Mouse (Mus musculus) heart, embryonic 13.5 days (tissue): Measurements from ENCODE around the gene Mrc2. TPM values are rescaled to one million over a fixed set of nuclear protein-coding genes. Genes with fewer than 3 reads are reported as not detected.

Experiments used
- ATAC-seq: fragments of 200-750 bp; cut with Nextera tagmentation; 2 replicates; pipeline ENCODE4 v1.8.0; 2017; ENCODE audit warnings: moderate TSS enrichment; ENCODE audit not compliant: insufficient number of reproducible peaks, low FRiP score, low TSS enrichment; ENCODE audit errors: extremely low read depth
- H3K27ac ChIP-seq: fragments of 300-500 bp; sonication (generic); replicated peaks from 2 replicates; pipeline ENCODE4 v1.5.1; 2015; ENCODE audit warnings: moderate library complexity, mild to moderate bottlenecking, inconsistent platforms
- H3K27me3 ChIP-seq: fragments of 300-500 bp; sonication (generic); replicated peaks from 2 replicates; pipeline ENCODE4 v1.6.1; 2015; ENCODE audit warnings: mild to moderate bottlenecking, inconsistent platforms
- H3K36me3 ChIP-seq: fragments of 300-500 bp; sonication (generic); 2 replicates; pipeline ENCODE4 v1.6.1; 2015; ENCODE audit warnings: mild to moderate bottlenecking, inconsistent platforms
- H3K4me1 ChIP-seq: fragments of 300-500 bp; sonication (generic); 2 replicates; pipeline ENCODE4 v1.6.1; 2015; ENCODE audit warnings: inconsistent platforms
- H3K4me2 ChIP-seq: fragments of 300-500 bp; sonication (generic); 2 replicates; pipeline ENCODE4 v1.6.1; 2015; ENCODE audit warnings: inconsistent platforms, mild to moderate bottlenecking, moderate library complexity
- H3K4me3 ChIP-seq: fragments of 300-500 bp; sonication (generic); 2 replicates; pipeline ENCODE4 v1.5.1; 2015; ENCODE audit warnings: moderate library complexity, mild to moderate bottlenecking, inconsistent platforms
- H3K9ac ChIP-seq: fragments of 300-500 bp; sonication (generic); 2 replicates; pipeline ENCODE4 v1.6.1; 2015; ENCODE audit warnings: inconsistent platforms, mild to moderate bottlenecking, moderate library complexity
- H3K9me3 ChIP-seq: fragments of 300-500 bp; sonication (generic); 2 replicates; pipeline ENCODE4 v1.6.1; 2016; ENCODE audit warnings: inconsistent platforms
- WGBS: fragments of 180-500 bp; shearing (Covaris S2); methylation state at CpG from one replicate; pipeline ENCODE4 v1.1.7; 2015; ENCODE audit warnings: mixed read lengths; 5-methylcytosine and 5-hydroxymethylcytosine counted together
- polyA plus RNA-seq: library from polyadenylated mRNA; unstranded; fragments of >200 nt; fragmentation: Nextera tagmentation; extraction: Ambion mirVana; gene quantifications from 2 replicates; pipeline ENCODE4 v1.2.1, GENCODE M21; 2015

The Mrc2 gene
- 8.6 and 9.8 TPM in 2 replicates for polyA plus RNA-seq

DNA sequence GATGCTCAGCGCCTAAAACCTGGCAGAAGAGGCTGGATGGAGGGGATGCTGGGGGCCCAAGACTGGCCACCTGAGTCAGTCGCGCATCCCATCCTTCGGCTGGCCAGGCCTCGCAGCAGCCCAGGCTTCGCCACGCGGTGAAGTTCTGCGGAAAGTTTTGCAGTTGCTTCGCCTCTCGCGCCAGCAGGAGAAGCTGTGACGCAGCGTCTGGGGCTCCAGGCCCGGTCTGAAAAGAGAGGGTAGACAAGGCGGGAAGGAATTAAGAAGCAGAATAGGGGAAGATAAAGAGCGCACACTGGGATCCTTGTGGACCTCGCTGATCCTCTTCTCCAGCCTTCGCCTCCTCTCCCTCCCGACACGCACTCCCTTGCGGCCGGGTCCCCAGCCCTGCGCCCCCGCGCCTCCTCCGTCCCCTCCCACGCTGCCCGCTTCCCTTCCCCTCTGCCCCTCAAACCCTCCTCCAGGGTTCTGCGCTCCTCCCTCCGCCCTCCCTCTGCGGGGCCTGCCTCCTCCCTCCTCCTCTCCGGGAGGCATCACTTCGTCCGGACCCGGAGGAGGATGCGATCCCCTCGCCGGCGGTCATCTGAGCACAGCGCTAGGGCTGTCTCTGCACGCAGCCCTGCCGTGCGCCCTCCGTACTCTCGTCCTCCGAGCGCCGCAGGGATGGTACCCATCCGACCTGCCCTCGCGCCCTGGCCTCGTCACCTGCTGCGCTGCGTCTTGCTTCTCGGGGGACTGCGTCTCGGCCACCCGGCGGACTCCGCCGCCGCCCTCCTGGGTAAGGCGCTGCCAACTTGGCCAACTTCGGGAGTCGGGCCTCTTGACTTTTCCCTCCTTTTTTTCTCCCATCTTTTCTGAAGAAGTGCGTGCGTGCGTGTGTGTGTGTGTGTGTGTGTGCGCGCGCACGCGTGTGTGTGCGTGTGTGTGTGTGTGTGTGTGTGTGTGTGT, at the start of gene Mrc2:
Gene Mrc2 (plus strand): TSS at position 520 of the 948 bp plus-strand sequence.
- peak within 1 kb of the TSS; percentile 72 for H3K4me3 ChIP-seq
- H3K4me2 ChIP-seq, result peak within 1 kb of the TSS; percentile 95
- WGBS, result under 1% methylated on average over 69 of the region's 75 CpGs
- H3K27me3 ChIP-seq, result peaks cover 13% of the 10 kb centered on the region; the same call in 1 of the 2 replicates
- H3K9ac ChIP-seq, result peak within 1 kb of the TSS; percentile 87
- ATAC-seq, result peak; percentile 28; the same call in 1 of the 2 replicates
- H3K36me3 ChIP-seq, result peaks cover 23% of the 10 kb centered on the region
- H3K9me3 ChIP-seq, result no peaks in the 10 kb centered on the region
- H3K4me1 ChIP-seq, result peaks cover 52% of the 10 kb centered on the region
- H3K27ac ChIP-seq, result peak within 1 kb of the TSS; percentile 89

DNA sequence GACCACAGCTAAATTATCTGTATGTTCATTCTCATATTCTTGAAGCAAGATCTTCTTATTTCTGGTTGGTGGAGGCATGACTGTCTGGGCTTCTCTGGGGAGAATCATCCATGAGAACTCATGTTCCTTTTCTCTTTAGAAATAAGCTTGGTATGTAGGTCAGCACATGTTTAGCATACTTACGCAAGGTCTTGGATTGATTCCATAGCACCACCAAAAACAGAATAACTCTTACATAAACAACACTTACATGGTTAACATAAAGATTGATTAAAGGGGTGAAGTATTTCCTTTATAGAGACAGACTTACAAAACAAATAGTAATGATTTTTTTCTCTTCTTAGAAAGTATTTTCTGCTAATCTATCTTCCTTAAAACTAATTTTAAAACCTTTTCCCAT, 46.1 kb upstream of the Mrc2 start:
- WGBS, result 94% methylated on average over 1 of the region's 1 CpGs
- H3K36me3 ChIP-seq, result peaks cover 86% of the 10 kb centered on the region
- ATAC-seq, result no peak

DNA sequence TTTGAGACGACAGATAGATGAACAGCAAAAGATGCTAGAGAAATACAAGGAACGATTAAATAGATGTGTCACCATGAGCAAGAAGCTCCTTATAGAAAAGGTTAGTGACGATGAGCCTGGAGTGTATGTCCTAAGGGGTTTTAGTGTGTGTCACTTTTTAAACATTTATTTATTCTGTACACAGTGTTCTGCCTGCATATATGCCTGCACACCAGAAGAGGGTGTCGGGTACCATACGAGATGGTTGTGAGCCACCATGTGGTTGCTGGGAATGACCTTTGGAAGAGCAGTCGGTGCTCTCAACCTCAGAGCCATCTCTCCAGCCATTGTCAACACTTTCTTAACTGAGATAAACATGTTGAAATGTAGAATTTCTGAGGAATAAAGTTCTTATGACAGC, 45.7 kb upstream of the Mrc2 start:
- no peak for ATAC-seq
- no peaks in the 10 kb centered on the region for H3K27me3 ChIP-seq
- WGBS, result 89% methylated on average over 6 of the region's 6 CpGs
- no peaks in the 10 kb centered on the region for H3K9me3 ChIP-seq
- no peaks in the 10 kb centered on the region for H3K4me1 ChIP-seq
- no peak overlapping the region for H3K4me3 ChIP-seq
- no peak overlapping the region for H3K9ac ChIP-seq
- H3K36me3 ChIP-seq, result peaks cover 88% of the 10 kb centered on the region
- H3K27ac ChIP-seq, result no peak overlapping the region
- no peak overlapping the region for H3K4me2 ChIP-seq

More for the DNA sequence above, 46.1 kb upstream of the Mrc2 start:
- no peaks in the 10 kb centered on the region for H3K4me1 ChIP-seq
- no peak overlapping the region for H3K4me2 ChIP-seq
- no peak overlapping the region for H3K4me3 ChIP-seq
- no peak overlapping the region for H3K9ac ChIP-seq
- H3K9me3 ChIP-seq, result no peaks in the 10 kb centered on the region
- H3K27me3 ChIP-seq, result no peaks in the 10 kb centered on the region
- no peak overlapping the region for H3K27ac ChIP-seq

DNA sequence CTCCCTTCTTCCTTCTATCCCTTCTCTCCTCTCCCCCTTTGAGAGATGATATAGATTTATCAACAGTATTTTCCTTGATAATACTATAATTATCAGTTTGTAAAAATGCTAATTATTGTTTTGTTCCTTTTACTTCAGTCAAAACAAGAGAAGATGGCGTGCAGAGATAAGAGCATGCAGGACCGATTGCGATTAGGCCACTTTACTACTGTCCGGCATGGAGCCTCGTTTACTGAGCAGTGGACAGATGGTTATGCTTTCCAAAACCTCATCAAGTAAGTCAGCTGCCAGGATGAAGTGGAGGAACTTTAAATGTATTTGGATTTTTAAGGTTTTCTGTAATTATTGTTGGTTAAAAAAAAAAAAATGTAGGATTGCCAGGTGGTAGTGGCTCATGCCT, 45.1 kb upstream of the Mrc2 start:
- H3K36me3 ChIP-seq, result peaks cover 86% of the 10 kb centered on the region

DNA sequence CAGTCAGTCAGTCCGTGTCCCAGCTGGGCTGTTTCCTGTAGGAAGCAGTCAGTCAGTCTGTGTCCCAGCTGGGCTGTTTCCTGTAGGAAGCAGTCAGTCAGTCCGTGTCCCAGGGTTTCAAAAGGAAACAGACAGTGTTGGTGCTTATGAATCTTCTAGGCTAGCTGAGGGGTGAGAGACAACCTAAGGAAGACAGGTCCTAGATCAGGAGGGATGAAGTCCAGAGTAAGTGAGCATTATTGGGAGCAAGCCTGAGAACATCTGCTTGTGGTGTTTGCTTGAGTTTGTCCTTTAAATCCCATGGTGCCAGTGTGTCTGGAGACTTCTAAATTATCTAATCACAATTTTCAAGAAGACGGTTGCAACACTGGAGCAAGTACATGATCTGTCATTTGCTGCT, 32.7 kb upstream of the Mrc2 start:
- Histone ChIP-seq H3K4me3 (no peak overlapping the region), H3K9me3 (no peaks in the 10 kb centered on the region), H3K4me1 (0 out of 2 replicates have a peak, but pooled peaks cover 6% of the 10 kb centered on the region), H3K9ac (no peak overlapping the region), H3K27me3 (no peaks in the 10 kb centered on the region), H3K27ac (0 out of 2 replicates have a peak overlapping the region, but pooled peaks have one; percentile 8), H3K36me3 (peaks cover 86% of the 10 kb centered on the region), H3K4me2 (no peak overlapping the region)
- ATAC-seq, result no peak
- WGBS, result 63% methylated on average over 3 of the region's 3 CpGs

More for the DNA sequence above, 45.1 kb upstream of the Mrc2 start:
- no peak for ATAC-seq
- WGBS, result 88% methylated on average over 5 of the region's 5 CpGs
- Histone ChIP-seq H3K4me2 (no peak overlapping the region), H3K4me1 (no peaks in the 10 kb centered on the region), H3K27me3 (no peaks in the 10 kb centered on the region), H3K27ac (no peak overlapping the region), H3K9me3 (no peaks in the 10 kb centered on the region), H3K9ac (no peak overlapping the region), H3K4me3 (no peak overlapping the region)

DNA sequence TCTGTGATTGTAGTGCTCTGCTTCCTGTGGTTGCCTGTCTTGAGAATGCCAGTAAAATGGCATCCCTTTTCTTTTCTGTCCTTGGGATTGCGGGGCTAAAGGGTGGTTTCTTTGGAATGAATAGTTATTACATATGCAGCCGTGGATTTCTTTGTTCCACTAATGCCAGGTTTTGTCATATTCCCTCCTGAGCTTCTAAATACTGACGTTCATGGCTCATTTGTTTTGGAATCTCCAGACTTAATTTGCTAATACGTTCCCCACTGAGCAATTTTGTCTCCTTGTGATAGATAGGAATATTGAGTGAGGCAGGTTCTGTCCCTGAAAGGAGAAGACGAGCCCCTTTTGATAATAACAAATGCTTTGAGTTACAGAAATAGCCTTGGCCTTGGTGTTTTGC, 31.3 kb upstream of the Mrc2 start:
- H3K27me3 ChIP-seq, result no peaks in the 10 kb centered on the region
- no peak for ATAC-seq
- H3K27ac ChIP-seq, result no peak overlapping the region
- peaks cover 80% of the 10 kb centered on the region for H3K36me3 ChIP-seq
- H3K9me3 ChIP-seq, result no peaks in the 10 kb centered on the region
- H3K4me1 ChIP-seq, result 0 out of 2 replicates have a peak, but pooled peaks cover 6% of the 10 kb centered on the region
- 88% methylated on average over 5 of the region's 5 CpGs for WGBS
- no peak overlapping the region for H3K4me2 ChIP-seq
- H3K4me3 ChIP-seq, result no peak overlapping the region
- H3K9ac ChIP-seq, result no peak overlapping the region

DNA sequence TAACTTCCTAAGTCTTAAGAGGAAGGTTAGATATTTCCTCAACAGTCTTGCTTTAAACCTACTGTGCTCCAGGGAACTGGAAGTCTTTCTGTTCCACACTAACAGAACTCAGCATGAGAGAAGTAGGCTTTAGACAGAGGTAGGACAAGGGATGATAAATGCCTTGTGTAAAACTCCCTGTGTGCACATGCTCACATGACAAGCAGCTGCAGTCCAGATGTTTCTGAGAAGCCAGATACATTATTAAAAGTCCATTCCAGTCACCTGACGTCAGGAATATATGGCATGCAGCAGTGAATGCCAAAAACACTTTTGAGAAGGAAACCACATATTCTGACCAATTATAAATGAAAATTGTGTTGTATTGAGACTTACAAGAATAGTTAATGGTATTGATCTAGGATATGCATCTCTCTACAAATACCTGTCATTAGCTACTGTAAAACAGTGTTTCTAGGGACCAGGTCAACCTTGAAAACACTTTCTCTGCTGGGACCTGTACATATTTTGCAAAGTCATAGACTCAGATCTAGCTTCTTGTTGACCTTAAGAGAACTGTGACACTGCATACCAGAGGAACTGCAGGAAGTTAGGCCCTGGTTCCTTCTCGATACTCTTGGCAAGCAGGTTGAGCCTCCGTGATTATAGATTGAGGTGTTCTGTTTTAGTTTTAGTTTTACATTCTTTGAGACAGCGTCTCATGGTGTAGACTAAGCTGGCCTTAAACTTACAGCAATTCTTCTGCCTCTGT, 30.7 kb upstream of the Mrc2 start:
- no peaks in the 10 kb centered on the region for H3K9me3 ChIP-seq
- 0 out of 2 replicates have a peak, but pooled peaks cover 6% of the 10 kb centered on the region for H3K4me1 ChIP-seq
- H3K36me3 ChIP-seq, result peaks cover 80% of the 10 kb centered on the region
- H3K27me3 ChIP-seq, result no peaks in the 10 kb centered on the region
- H3K27ac ChIP-seq, result no peak overlapping the region
- no peak for ATAC-seq
- no peak overlapping the region for H3K4me3 ChIP-seq
- no peak overlapping the region for H3K9ac ChIP-seq
- WGBS, result 78% methylated on average over 4 of the region's 4 CpGs
- no peak overlapping the region for H3K4me2 ChIP-seq

DNA sequence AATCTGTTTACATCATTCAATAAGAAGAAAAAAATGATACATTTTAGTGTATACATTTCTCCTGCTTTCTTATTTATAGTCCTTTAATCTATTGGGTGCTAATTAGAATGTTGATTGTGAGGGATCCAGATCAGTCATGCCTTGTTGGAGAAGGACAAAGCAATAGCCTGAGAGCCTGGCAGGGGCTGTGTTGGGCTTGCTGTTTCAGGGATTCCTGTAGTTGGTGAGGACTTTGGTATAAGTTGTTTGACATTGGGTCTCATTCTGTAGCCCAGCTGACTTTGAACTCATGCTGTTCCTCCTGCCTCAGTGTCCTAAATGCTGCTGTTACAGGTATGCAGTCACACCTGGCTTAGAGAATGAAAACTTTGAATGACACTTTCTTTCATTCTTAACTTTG, 27.9 kb upstream of the Mrc2 start:
- Histone ChIP-seq H3K27ac (no peak overlapping the region), H3K4me1 (0 out of 2 replicates have a peak, but pooled peaks cover 6% of the 10 kb centered on the region), H3K27me3 (no peaks in the 10 kb centered on the region), H3K9ac (no peak overlapping the region), H3K4me3 (no peak overlapping the region), H3K9me3 (no peaks in the 10 kb centered on the region), H3K36me3 (peaks cover 81% of the 10 kb centered on the region), H3K4me2 (no peak overlapping the region)
- ATAC-seq, result no peak

DNA sequence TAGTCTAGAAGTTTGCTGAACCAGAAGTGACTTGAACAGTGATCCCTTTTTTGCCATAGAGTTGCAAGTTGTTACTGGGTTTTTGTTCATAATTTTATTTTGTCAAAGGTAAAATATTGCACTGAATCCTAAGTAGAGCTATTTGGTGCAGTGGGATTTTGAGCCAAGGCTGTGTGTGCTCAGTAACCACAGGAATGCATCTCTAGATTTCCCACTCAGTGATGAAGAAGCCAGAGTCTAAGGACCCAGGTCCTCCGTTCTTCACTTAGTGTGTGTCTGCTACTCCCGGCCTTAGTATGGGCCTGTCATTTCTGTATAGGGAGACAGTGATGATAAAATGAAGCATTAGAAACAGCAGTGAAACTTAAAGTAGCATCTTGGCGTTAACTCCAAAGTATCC, 27.5 kb upstream of the Mrc2 start:
- peaks cover 9% of the 10 kb centered on the region; the same call in 1 of the 2 replicates for H3K4me1 ChIP-seq
- peaks cover 79% of the 10 kb centered on the region for H3K36me3 ChIP-seq
- H3K4me2 ChIP-seq, result no peak overlapping the region
- H3K27ac ChIP-seq, result no peak overlapping the region
- no peaks in the 10 kb centered on the region for H3K27me3 ChIP-seq
- no peak overlapping the region for H3K9ac ChIP-seq
- H3K4me3 ChIP-seq, result no peak overlapping the region
- ATAC-seq, result no peak
- H3K9me3 ChIP-seq, result no peaks in the 10 kb centered on the region
- WGBS, result 84% methylated on average over 3 of the region's 3 CpGs

DNA sequence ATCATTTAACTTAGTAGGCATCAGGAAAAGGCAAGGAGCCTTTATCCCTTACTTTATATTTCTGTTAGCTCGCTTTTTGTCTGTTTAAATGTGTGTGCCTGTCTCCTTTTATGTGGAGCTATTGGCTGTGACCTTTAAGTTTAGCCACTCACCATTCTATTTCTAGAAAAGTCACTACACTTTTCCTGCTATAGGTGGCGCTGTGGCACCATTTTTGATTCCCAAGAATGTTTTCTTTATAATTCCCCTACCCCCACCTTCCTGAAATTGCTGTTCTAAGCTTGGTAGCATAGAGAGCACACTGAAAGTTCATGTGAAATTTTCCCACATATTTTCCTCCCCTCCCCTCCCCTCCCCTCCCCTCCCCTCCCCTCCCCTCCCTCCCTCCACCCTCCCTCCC, 22.3 kb upstream of the Mrc2 start:
- Histone ChIP-seq H3K4me3 (no peak overlapping the region), H3K4me1 (peaks cover 3% of the 10 kb centered on the region; the same call in 1 of the 2 replicates), H3K4me2 (no peak overlapping the region), H3K27ac (no peak overlapping the region), H3K27me3 (no peaks in the 10 kb centered on the region), H3K36me3 (peaks cover 73% of the 10 kb centered on the region), H3K9ac (no peak overlapping the region), H3K9me3 (no peaks in the 10 kb centered on the region)
- 17% methylated on average over 2 of the region's 2 CpGs for WGBS
- no peak for ATAC-seq

DNA sequence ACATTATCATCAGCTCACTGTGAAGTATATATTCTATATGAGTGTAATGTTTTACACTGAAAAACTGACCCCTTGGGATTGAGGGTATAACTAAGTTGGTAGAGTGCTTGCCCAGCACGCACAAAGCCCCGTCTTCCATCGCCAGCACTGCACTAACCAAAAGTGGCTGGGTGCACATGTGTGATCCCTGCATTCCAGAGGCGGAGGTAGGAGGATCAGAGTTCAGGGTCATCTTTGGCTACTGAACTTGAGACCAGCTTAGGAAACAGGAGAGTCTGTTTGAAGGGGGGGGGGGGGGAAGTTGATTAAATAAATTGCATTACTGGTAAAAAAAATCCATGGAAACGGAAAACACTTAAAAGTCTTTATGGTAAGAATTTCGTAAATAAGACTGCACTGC, 12.0 kb upstream of the Mrc2 start:
- no peak for ATAC-seq
- peaks cover 93% of the 10 kb centered on the region for H3K36me3 ChIP-seq
- WGBS, result 84% methylated on average over 6 of the region's 6 CpGs
- no peak overlapping the region for H3K4me2 ChIP-seq
- H3K27ac ChIP-seq, result no peak overlapping the region
- H3K9me3 ChIP-seq, result no peaks in the 10 kb centered on the region
- no peak overlapping the region for H3K9ac ChIP-seq
- no peak overlapping the region for H3K4me3 ChIP-seq
- H3K4me1 ChIP-seq, result peaks cover 38% of the 10 kb centered on the region
- H3K27me3 ChIP-seq, result no peaks in the 10 kb centered on the region
